Mouse (Mus musculus) intestine, embryonic 14.5 days (tissue): ENCODE data around the gene Gmeb2. TPM values are rescaled to one million over a fixed set of nuclear protein-coding genes. Genes with fewer than 3 reads are reported as not detected.
"Not testable (repeated sequence)": the region's sequence is repeated elsewhere in the genome, so short reads cannot be mapped to it uniquely, and the experiment has no call there.

Experiments
- ATAC-seq: fragments of 200-750 bp; cut with Nextera tagmentation; replicated peaks from 2 replicates; pipeline ENCODE4 v1.8.0; 2017; ENCODE audit warnings: low read depth, moderate number of reproducible peaks, moderate TSS enrichment, moderate library complexity; ENCODE audit not compliant: low FRiP score, low TSS enrichment
- DNase-seq: peaks from one replicate; pipeline ENCODE4 v3.0.0-alpha.2; 2018; ENCODE audit warnings: low spot score
- H3K27ac ChIP-seq: fragments of 300-500 bp; sonication (generic); 2 replicates; pipeline ENCODE4 v1.5.1; 2014; ENCODE audit warnings: low read depth, mild to moderate bottlenecking, control low read depth
- H3K27me3 ChIP-seq: fragments of 300-500 bp; sonication (generic); replicated peaks from 2 replicates; pipeline ENCODE4 v1.6.1; 2014; ENCODE audit warnings: low read length, control low read depth; ENCODE audit not compliant: control insufficient read depth, insufficient read depth
- H3K36me3 ChIP-seq: fragments of 300-500 bp; sonication (generic); 2 replicates; pipeline ENCODE4 v1.6.1; 2014; ENCODE audit warnings: low read length, control low read depth; ENCODE audit not compliant: control insufficient read depth, insufficient read depth
- H3K4me1 ChIP-seq: fragments of 300-500 bp; sonication (generic); replicated peaks from 2 replicates; pipeline ENCODE4 v1.6.1; 2014; ENCODE audit warnings: low read length, control low read depth, mixed read lengths; ENCODE audit not compliant: control insufficient read depth, insufficient read depth
- H3K4me2 ChIP-seq: fragments of 300-500 bp; sonication (generic); 2 replicates; pipeline ENCODE4 v1.6.1; 2014; ENCODE audit warnings: low read length
- H3K4me3 ChIP-seq: fragments of 300-500 bp; sonication (generic); 2 replicates; pipeline ENCODE4 v1.5.1; 2014; ENCODE audit warnings: low read depth, low read length, control low read depth, mixed read lengths
- H3K9ac ChIP-seq: fragments of 300-500 bp; sonication (generic); 2 replicates; pipeline ENCODE4 v1.6.1; 2014; ENCODE audit warnings: mild to moderate bottlenecking, low read length
- H3K9me3 ChIP-seq: fragments of 300-500 bp; sonication (generic); 2 replicates; pipeline ENCODE4 v1.6.1; 2016; ENCODE audit warnings: low read length, control low read depth; ENCODE audit not compliant: control insufficient read depth
- WGBS: fragments of 180-500 bp; shearing (Covaris S2); extraction: QIAGEN DNeasy Blood & Tissue Kit; methylation state at CpG from one replicate; pipeline ENCODE4 v1.1.7; 2014; 5-methylcytosine and 5-hydroxymethylcytosine counted together
- polyA plus RNA-seq: library from polyadenylated mRNA; unstranded; fragments of >200 nt; fragmentation: Nextera tagmentation; extraction: Ambion mirVana; gene quantifications from 2 replicates; pipeline ENCODE4 v1.2.1, GENCODE M21; 2014

Gmeb2 gene
- polyA plus RNA-seq: 16.4 and 16.6 TPM in 2 replicates

GRCm38 (mm10) chr2:181287958-181288350 is at the start of gene Gmeb2:
TSS of gene Gmeb2 (minus strand) at chr2:181288035.
- peak; percentile 90 for DNase-seq
- H3K9ac ChIP-seq: peak within 1 kb of the TSS; percentile 79
- H3K36me3 ChIP-seq: peaks cover 12% of the 10 kb centered on the region; the same call in 1 of the 2 replicates
- ATAC-seq: peak; percentile 98
- peak within 1 kb of the TSS; percentile 89 for H3K27ac ChIP-seq
- H3K4me2 ChIP-seq: peak within 1 kb of the TSS; percentile 91
- 4% methylated on average over 24 of the region's 38 CpGs for WGBS
- not testable (repeated sequence) for H3K9me3 ChIP-seq, H3K27me3 ChIP-seq
- H3K4me3 ChIP-seq: peak within 1 kb of the TSS; percentile 59
- H3K4me1 ChIP-seq: peaks cover 13% of the 10 kb centered on the region

- WGBS: 67% methylated on average over 3 of the region's 3 CpGs
- ATAC-seq (peak; percentile 75; the same call in 1 of the 2 replicates), DNase-seq (peak; percentile 81)
- H3K9me3 ChIP-seq: no peaks in the 10 kb centered on the region
- no peaks in the 10 kb centered on the region for H3K4me1 ChIP-seq
- H3K27me3 ChIP-seq: no peaks in the 10 kb centered on the region
- H3K36me3 ChIP-seq: peaks cover 84% of the 10 kb centered on the region
- no peak overlapping the region for H3K4me2 ChIP-seq
- no peak overlapping the region for H3K27ac ChIP-seq
- H3K9ac ChIP-seq: no peak overlapping the region
- no peak overlapping the region for H3K4me3 ChIP-seq
Observed at GRCm38 (mm10) chr2:181334023-181334422, 46.2 kb upstream of the Gmeb2 start.

- Histone ChIP-seq H3K27me3 (no peaks in the 10 kb centered on the region), H3K36me3 (peaks cover 81% of the 10 kb centered on the region), H3K9ac (no peak overlapping the region), H3K9me3 (no peaks in the 10 kb centered on the region), H3K4me1 (no peaks in the 10 kb centered on the region), H3K27ac (no peak overlapping the region), H3K4me3 (no peak overlapping the region), H3K4me2 (no peak overlapping the region)
- ATAC-seq (no peak), DNase-seq (no peak)
Observed at GRCm38 (mm10) chr2:181332542-181332941, 44.7 kb upstream of the Gmeb2 start.

GRCm38 (mm10) chr2:181326098-181326497 is 38.3 kb upstream of the Gmeb2 start:
- Histone ChIP-seq H3K4me2 (no peak overlapping the region), H3K9me3 (no peaks in the 10 kb centered on the region), H3K27me3 (no peaks in the 10 kb centered on the region), H3K9ac (no peak overlapping the region), H3K4me3 (no peak overlapping the region), H3K4me1 (no peaks in the 10 kb centered on the region), H3K36me3 (peaks cover 80% of the 10 kb centered on the region), H3K27ac (no peak overlapping the region)
- DNase-seq: no peak
- no peak for ATAC-seq
- WGBS: 98% methylated on average over 2 of the region's 2 CpGs

- Histone ChIP-seq H3K27me3 (no peaks in the 10 kb centered on the region), H3K36me3 (peaks cover 46% of the 10 kb centered on the region), H3K4me2 (no peak overlapping the region), H3K9ac (no peak overlapping the region), H3K27ac (no peak overlapping the region), H3K4me3 (no peak overlapping the region), H3K4me1 (0 out of 2 replicates have a peak, but pooled peaks cover 6% of the 10 kb centered on the region), H3K9me3 (no peaks in the 10 kb centered on the region)
- 77% methylated on average over 5 of the region's 5 CpGs for WGBS
- no peak for DNase-seq
- no peak for ATAC-seq
Observed at GRCm38 (mm10) chr2:181322136-181322535, 34.3 kb upstream of the Gmeb2 start.

- Histone ChIP-seq H3K27me3 (peaks cover 7% of the 10 kb centered on the region; the same call in 1 of the 2 replicates), H3K4me1 (0 out of 2 replicates have a peak, but pooled peaks cover 6% of the 10 kb centered on the region), H3K4me3 (peak overlapping the region; percentile 47), H3K4me2 (peak overlapping the region; percentile 81), H3K9ac (peak overlapping the region; percentile 58), H3K27ac (no peak overlapping the region), H3K9me3 (no peaks in the 10 kb centered on the region), H3K36me3 (peaks cover 26% of the 10 kb centered on the region)
- DNase-seq (no peak), ATAC-seq (no peak)
- 12% methylated on average over 7 of the region's 7 CpGs for WGBS
Observed at GRCm38 (mm10) chr2:181320103-181320499, 32.3 kb upstream of the Gmeb2 start.

- Histone ChIP-seq H3K27ac (peak within 1 kb of the TSS; percentile 3; the same call in 1 of the 2 replicates), H3K4me3 (peak within 1 kb of the TSS; percentile 47), H3K27me3 (peaks cover 13% of the 10 kb centered on the region), H3K9me3 (no peaks in the 10 kb centered on the region), H3K36me3 (peaks cover 20% of the 10 kb centered on the region), H3K4me1 (0 out of 2 replicates have a peak, but pooled peaks cover 6% of the 10 kb centered on the region), H3K9ac (peak within 1 kb of the TSS; percentile 58), H3K4me2 (peak within 1 kb of the TSS; percentile 81)
- peak; percentile 92 for DNase-seq
- 6% methylated on average over 40 of the region's 40 CpGs for WGBS
- peak; percentile 93 for ATAC-seq
Observed at GRCm38 (mm10) chr2:181319248-181320102, 31.6 kb upstream of the Gmeb2 start, which contains the start of gene Rtel1. TSS of gene Rtel1 (plus strand) at chr2:181319739.

- DNase-seq (peak; percentile 87), ATAC-seq (peak; percentile 76; the same call in 1 of the 2 replicates)
- H3K4me3 ChIP-seq: peak within 1 kb of the TSS; percentile 20
- no peaks in the 10 kb centered on the region for H3K36me3 ChIP-seq
- H3K4me1 ChIP-seq: no peaks in the 10 kb centered on the region; the same call in 1 of the 2 replicates
- 4% methylated on average over 23 of the region's 23 CpGs for WGBS
- peaks cover 43% of the 10 kb centered on the region for H3K27me3 ChIP-seq
- H3K9me3 ChIP-seq: no peaks in the 10 kb centered on the region
- no peak within 1 kb of the TSS for H3K9ac ChIP-seq
- no peak within 1 kb of the TSS for H3K27ac ChIP-seq
- H3K4me2 ChIP-seq: peak within 1 kb of the TSS; percentile 20
Observed at GRCm38 (mm10) chr2:181314080-181314810, 26.4 kb upstream of the Gmeb2 start, which contains the start of gene Stmn3. TSS of gene Stmn3 (minus strand) at chr2:181314500.
